Mouse (Mus musculus) retina, embryonic 14.5 days (tissue): ENCODE results near the gene Gpc5.
A peak's percentile ranks its signal among the peaks of the same experiment; 100 is the strongest.

ENCODE experiments used
- DNase-seq: peaks from one replicate; pipeline ENCODE4 v3.0.0-alpha.2; 2015; ENCODE audit warnings: low spot score

Gpc5 gene

GRCm38 (mm10) chr14:115500794-115501193 lies 408.8 kb downstream of the Gpc5 start:
- DNase-seq: peak; percentile 4

DNA sequence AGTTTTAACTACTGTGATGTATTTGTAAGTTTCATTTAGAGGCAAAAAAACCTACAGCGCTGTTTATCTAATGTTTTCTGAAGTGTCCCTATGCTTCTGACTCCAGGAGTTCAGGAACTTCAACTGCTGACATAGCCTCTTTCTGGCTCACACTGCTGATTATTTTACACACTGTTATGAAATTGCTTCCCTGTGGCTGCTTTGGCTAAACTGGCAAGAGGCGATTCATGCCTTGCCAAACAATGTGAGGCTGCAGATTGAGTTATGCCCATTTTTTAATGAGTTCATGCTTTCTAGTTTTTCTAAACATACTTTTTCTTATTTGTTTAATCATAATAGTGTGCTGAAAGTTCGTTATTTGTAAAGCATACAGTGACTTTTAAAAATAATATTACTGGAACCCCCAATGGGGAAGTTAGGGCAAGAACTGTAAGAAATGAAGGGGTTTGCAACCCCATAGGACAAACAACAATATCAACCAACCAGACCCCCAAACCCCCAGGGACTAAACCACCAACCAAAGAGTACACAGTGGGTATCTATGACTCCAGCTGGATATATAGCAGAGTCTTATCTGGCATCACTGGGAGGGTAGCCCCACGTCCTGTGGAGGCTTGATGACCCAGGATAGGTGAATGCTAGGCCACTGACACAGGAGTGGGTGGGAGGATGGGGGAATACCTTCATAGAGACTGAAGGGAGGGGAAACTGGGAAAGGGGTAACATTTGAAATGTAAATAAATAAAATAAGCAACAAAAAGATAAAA lies 454.7 kb downstream of the Gpc5 start:
- no peak for DNase-seq

DNA sequence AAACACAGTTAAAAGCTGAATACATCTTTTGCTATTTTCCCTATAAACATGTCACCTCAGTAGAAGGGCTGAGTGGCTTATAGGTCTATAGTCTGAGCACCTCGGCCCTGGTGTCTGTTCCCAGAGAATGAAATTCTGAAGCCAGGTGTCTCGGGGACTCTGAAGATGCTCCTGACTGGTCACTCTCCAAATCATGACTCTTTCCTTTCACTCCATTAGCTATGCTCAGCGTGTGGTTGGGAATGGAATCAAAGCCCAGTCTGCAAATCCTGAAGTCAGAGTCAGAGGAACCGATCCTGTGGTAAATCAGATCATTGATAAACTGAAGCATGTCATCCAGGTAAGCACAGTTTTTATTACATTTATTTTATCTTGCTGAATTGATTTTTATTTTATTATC lies 460.0 kb downstream of the Gpc5 start:
- DNase-seq: no peak

DNA sequence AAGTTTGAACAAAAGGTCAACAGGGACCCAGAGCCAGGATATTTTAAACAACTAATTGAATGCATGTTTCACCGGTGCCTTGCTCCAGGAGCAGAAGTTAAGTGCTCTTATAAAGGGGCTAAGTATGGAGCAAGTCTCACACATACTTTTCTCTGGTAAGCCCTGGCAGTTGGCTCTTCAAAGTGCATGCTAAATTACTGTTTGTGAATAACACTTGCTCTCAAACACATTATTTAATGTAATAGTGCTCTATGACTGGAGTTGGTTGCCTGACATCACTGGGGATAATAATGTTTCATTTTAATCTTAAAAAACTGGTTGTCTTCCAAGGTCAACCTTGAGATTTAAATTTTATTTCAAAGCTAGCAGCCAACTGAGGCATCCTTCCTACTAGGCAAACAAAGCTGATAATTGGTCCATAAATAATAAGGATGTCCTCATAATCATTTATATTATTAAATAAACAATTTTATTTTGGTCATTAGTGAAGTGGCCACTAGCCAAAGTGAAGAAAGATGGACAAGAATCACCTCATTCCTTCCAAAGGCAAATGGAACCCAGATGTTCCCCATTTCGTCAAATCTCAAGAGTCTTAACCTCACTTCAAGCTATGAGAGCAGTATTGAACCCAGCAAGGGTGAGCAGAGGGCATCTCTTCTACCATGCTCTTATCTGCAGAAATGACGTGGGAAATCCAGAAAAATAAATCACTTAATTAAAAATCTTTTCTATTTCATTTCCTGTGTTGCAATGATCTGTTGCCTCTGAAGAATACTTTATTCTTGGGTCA lies 488.6 kb downstream of the Gpc5 start:
- no peak for DNase-seq

DNA sequence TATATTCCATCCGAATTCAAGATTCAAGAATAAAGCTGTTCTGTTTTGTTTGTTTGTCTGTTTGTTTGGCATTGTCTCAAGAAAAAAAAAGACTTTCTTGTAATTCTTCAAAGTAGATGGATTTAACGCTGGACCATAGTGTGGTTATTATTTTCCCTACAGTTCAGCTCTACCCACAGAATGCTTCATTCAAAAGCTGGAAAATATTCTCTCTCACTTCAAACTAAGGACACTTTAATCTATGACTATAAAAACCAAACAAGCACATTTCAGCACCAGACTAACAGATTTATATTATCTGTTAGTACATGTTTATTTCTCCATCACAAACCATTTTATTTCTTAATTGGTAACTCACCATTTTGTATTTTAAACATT lies 489.2 kb downstream of the Gpc5 start:
- DNase-seq: no peak

- DNase-seq: peak; percentile 79
These were observed 508.4 kb downstream of the Gpc5 start for GRCm38 (mm10) chr14:115600259-115601029.

- no peak for DNase-seq
These were observed 522.1 kb downstream of the Gpc5 start for GRCm38 (mm10) chr14:115614154-115614553.

DNA sequence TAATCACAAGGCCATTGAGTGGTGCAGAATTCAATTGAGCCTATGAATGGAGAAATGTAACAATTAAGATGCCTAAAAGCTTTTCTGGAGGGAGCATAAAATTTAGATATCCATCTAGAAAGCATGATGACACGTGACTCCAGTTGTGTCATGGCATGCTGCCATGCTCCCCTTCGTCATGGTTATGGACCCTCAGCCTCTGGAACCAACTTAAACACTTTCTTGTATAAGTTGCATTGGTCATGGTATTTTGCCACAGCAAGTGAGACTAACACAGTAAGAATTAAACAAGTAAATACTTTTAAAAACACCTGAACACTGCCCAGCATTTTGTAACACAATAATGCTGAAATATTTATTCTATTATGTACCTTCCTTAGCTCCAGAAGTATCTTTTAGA lies 524.3 kb downstream of the Gpc5 start:
- DNase-seq: no peak

DNA sequence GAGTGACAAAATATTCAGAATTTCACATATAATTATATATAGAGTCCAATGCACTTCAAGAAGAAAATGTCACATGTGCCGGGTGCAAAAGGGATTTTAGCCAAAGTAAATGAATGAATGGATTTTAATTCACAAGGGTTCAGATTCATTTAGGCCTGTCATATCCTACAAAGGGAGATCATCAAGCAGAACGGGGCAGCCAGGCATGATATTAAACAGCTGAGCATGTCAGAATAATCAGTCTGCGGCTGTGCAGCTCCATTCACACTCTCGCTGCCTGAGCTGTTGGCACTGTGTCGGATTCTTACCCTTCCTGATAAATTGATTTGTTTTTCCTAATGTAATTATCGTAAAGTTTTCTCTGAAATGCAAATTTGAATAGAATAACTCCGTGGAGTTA lies 524.8 kb downstream of the Gpc5 start:
- peak; percentile 78 for DNase-seq

DNA sequence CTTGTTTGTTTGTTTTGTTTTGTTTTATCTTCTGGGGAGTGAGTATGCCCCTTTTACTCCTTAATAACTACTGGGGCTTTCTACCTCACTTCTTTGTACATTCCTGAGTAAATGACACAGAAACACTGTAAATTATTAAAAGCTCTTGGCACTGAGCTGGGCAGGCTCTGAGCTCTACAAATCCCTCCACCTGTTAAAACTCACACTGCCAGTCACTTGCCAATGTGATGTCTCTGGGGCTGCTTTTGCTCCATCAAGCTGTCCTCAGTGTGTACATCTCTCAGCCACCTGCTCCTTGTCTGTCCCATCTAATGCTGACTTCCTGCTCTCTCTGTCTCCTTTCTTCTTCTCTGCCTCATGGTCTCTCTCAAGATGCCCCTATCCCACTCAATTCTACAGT lies 528.5 kb downstream of the Gpc5 start:
- no peak for DNase-seq

DNA sequence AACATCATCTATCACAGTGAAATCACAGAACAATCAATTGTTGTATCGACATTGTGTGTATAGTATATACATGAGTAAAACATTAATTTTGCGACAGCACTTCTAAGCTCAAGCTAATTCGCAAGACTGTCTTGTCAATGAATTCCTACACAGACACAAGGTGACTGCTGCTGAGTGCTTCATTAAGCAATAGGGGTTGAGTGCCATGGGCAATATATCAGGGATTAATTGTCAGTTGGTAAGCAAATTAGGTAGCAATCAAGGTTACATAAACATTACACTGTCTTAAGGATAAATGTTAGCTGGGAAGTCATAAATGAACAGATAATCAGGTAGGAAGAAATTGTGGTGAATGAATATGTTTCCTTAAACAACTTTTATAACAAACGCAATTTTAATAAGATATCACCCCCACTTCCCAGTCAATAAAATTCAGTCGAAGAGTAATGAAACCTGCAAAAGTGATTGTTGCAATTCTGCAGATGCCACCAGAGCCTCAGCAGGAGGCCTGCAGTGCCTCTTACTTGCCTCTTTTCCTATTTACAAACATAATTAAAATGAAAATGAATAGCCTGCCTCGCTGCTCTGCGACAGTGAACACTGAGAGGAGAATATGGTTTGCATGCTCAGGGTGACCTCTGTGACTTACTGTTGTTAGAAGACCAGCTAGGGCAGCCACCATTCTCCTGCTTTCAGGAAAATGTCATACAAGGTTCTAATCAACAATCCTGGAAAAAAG lies 539.3 kb downstream of the Gpc5 start:
- DNase-seq: peak; percentile 9

GRCm38 (mm10) chr14:115633311-115633710 lies 541.3 kb downstream of the Gpc5 start:
- no peak for DNase-seq

- no peak for DNase-seq
These were observed 587.9 kb downstream of the Gpc5 start for GRCm38 (mm10) chr14:115679875-115680274.

- no peak for DNase-seq
These were observed 654.0 kb downstream of the Gpc5 start for GRCm38 (mm10) chr14:115746013-115746412.

- no peak for DNase-seq
These were observed 668.2 kb downstream of the Gpc5 start for GRCm38 (mm10) chr14:115760241-115760640.

DNA sequence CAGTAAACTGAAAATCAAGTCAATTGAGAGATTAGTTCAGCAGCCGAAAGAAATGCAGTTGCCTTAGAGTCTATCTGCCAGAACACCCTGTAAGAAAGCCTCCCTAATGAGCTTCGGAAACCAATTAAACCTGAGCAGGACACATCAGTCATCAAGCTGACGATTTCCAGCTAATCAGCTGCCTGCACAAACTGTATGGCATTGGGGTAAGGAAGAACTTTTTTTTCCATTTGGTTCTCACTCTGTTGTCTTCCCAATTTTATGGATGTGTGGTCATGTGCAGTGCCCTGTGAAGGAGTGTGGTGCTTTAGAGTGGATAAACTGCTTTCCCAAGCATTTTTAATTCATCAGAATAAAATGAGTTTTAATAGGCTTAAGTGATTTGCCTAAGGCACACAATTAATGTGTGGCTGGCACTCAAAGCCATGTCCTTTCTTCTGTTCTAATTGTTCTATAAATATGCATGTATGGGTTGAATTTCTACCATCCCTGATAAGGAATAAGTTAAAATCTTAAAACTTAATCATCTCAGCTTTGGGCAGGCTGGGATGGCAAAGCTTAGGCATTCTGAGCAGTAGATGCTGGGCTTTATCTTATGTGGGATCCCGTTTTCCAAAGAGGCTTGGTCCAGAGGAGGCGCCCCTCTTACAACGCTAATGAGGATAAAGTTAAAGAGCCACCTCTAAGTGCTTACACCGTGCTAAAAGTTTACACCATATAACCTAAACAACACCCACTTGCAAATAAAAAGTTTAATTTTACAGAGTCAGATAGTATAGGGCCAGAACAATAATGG lies 687.6 kb downstream of the Gpc5 start:
- DNase-seq: peak; percentile 81

- peak; percentile 59 for DNase-seq
These were observed 712.7 kb downstream of the Gpc5 start for GRCm38 (mm10) chr14:115804751-115805150.

DNA sequence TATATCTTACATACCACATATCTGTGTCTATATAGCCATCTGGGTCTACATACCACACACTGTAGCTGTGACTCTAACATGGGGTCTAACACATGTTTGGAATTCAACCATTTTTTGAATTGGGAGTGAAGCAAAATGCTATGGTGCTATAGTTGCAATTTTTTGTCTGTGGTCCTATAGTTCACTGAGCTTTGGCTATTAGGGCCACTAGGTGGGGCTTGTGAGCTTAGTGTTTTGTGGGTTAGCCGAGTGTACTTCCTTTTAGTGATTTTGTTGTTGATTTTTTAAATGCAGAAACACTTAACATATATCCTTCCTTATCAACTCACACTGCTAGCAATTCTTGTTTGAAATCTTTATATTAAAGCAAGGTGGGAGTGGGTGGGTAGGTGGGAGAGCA lies 727.0 kb downstream of the Gpc5 start:
- peak; percentile 57 for DNase-seq

- no peak for DNase-seq
These were observed 729.6 kb downstream of the Gpc5 start for GRCm38 (mm10) chr14:115821657-115822056.

GRCm38 (mm10) chr14:115830485-115830884 lies 738.5 kb downstream of the Gpc5 start:
- no peak for DNase-seq

GRCm38 (mm10) chr14:115831219-115831755 lies 739.3 kb downstream of the Gpc5 start:
- DNase-seq: peak; percentile 87
